Mouse (Mus musculus): ENCODE measurements around the gene Col5a1.

DNA sequence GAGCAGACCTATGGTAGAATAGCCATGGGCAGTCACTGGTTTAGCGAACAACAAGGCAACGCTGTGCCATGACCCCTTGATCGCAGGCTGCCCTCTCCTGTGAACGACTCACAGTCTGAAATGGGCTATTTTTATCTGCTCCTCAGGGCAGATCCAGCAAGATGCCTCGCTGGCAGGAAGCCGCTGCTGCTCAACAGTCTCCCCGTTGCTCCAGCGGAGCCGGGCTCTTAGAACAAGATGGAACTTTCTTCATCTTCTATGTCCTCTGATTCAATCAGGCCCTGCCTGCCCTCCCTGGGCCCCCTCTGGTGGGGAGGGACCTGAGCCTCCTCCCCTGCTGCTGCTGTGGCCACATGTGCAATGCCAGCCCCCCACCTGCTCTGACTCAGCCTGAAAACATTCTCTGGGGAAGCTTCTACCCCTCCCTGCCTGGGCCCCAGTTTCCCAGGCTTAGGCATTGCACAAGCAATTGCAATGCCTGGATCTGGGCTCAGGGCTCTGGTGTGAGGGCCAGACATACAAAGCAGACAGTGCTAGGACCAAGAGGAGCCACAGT lies 27.8 kb upstream of the Col5a1 start:
- TF ChIP-seq CTCF (IDR thresholded peaks at IDR 0.05; ENCODE audit: extremely low read depth, insufficient read depth, insufficient read length, insufficient replicate concordance) (no peak), POLR2A (IDR thresholded peaks at IDR 0.05; ENCODE audit: low read depth, low read length) (no peak)

Data from spleen, adult 2 months (tissue).